Mouse (Mus musculus): ENCODE data around the gene Olfr781.
"Not testable (repeated sequence)": the region's sequence is repeated elsewhere in the genome, so short reads cannot be mapped to it uniquely, and the experiment has no call there.

Olfr781 gene

DNA sequence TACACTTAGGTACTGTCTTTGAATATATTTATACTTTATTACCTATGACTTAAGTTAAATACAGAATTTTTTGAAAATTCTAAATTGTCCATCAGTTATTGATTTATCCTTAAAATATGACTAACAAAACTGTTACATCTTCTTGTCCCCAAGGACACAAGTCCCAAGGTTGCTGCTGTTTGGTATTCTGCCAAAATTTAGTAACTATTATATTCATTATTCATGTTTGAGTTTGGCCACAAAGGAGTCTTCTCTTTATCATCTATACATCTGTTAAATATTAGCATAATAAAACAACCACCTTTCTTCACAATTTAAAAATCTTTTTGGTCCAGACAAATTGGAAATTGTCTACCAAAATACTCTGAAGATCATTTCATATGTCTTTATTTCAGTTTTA lies at the start of gene Olfr781:
Gene Olfr781, plus strand, starts transcription at position 301 of the 400 bp plus-strand sequence.
- no peak for DNase-seq (ENCODE audit: low read depth, low spot score)

DNA sequence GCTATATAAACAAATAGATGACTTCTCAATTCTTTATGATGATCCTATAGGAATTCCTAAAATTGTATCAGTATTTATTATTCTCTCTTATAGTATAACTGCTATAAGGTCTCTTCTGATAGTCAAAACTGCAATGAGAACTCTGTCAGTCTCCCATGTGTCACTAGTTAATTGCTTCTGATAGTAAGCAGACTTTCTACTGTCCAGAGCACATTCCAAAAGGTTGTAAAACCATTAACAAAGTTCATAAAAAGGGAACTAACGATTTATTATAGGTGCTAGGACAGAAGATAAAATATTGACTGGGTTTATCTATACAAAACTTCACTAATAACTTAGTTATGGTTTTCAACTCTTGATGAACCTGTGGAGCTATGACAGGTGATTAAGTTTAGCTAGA lies 15.7 kb upstream of the Olfr781 start:
- DNase-seq (ENCODE audit: low read depth, low spot score), result not testable (repeated sequence)

DNA sequence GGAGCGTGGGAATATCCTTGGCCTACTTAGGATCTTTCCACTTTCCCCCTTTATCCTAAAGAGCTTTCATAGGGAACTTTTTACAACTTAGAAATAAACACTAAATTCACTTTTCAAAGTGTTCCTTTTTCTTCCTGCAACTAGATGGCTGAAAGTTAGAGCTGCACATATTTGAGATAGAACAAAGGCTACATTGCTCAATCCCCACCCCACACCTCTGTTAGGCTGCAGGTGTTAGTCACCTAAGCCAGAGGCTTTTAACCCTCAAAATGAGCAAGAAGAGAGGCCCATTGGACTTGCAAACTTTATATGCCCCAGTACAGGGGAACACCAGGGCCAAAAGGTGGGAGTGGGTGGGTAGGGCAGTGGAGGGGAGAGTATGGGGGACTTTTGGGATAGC lies 15.1 kb upstream of the Olfr781 start:
- not testable (repeated sequence) for DNase-seq (ENCODE audit: low read depth, low spot score)

DNA sequence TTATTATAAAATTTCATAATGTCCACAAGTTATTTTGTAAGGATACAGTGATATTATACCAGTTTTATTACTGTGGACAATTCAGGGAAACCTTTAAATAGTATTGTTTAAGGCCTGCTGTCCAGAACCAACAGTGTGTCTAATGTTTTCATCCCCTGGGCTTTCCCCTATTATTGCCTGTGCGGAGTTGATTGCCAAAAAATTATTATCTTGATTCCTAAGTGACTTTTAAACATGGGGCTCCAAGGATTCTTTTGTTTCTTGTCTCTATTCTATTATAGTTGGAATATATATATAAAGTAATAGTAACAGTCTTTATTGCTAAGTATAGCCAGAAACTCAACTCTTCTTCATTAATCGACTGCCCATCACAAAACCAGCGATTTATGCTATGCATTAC lies 10.8 kb upstream of the Olfr781 start, which contains the start of gene Olfr780:
Gene Olfr780, plus strand, starts transcription at position 301 of the 400 bp plus-strand sequence.
- no peak for DNase-seq (ENCODE audit: low read depth, low spot score)

DNA sequence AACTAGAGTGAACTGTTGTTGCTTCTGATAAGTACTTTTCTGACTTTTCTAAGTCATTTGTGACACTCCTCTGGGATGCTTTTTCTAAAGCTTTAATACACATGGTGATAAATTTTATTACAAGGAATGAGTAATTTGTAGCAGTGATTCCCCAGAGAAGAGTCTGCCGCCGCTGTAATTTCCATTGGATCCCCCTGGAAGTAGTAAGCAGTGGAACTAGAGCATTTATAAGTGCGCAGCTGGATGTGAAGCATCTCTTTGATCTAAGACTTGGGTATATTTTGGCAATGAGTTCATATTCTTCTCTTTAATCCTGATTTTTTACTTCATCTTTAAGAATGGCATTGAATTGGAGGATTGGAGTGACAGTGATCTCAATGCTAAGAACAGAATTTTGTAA lies 19.9 kb downstream of the Olfr781 start, which contains the start of gene Olfr782:
Gene Olfr782, plus strand, starts transcription at position 301 of the 400 bp plus-strand sequence.
- no peak for DNase-seq (ENCODE audit: low read depth, low spot score)

DNA sequence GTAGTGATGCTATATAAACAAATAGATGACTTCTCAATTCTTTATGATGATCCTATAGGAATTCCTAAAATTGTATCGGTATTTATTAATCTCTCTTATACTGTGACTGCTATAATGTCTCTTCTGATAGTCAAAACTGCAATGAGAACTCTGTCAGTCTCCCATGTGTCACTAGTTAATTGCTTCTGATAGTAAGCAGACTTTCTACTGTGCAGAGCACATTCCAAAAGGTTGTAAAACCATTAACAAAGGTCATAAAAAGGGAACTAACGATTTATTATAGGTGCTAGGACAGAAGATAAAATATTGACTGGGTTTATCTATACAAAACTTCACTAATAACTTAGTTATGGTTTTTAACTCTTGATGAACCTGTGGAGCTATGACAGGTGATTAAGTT lies 23.8 kb downstream of the Olfr781 start:
- DNase-seq (ENCODE audit: low read depth, low spot score), result not testable (repeated sequence)

DNA sequence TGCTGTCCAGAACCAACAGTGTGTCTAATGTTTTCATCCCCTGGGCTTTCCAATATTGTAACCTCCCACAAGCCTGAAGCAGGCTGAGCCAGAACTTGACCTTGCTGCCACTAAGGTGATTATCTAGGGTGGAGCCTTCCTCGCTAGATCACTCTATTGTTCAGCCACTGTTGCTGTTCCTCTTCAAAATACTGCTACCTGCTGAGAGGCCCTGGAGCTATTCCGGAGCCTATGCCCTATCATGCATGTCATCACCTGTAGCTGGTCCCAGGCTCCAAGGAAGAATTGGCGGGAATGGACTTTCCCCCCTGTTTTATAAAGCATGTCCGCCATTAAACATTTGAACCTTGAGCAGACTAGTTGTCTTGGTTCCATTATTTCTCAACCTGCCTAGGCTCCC lies 27.8 kb downstream of the Olfr781 start:
- not testable (repeated sequence) for DNase-seq (ENCODE audit: low read depth, low spot score)

DNA sequence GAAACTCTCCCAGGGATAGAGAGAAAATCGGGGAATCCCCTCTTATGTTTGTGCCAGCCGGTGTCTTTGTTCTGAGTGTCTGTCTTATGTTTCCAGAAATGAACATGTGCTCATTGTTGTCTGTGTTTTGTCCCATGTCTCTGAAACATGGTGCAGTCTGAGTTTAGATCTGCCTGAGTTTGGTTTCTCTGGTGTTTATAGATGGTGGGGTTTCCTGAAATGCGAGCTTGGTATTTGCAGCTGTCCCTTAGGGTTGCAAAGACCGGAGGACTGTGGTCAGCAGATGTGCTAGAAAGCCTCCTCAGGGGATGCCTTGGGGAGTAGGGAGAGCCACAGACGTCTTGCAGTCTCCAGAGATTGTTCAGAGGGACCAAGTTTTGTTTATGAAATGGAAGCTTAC lies 28.7 kb downstream of the Olfr781 start:
- no peak for DNase-seq (ENCODE audit: low read depth, low spot score)

DNA sequence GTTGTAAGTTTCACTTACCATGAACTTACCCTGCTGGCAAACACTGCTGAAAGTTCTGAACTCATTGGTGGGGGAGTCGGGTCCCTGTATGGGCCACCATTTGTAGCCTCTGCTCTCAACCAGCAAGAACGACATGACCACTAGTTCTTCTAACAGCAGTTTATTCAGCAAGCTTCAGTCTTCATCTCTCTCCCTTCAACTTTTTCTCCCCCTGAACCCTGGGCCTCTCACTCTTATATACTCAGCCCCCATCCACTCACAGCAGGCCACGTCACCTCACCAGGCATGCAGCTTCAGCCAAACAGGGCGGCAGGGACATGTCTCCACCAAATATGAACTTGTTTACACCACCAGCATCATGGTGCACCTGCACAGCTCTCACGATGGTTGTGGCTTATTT lies 45.4 kb downstream of the Olfr781 start:
- DNase-seq (ENCODE audit: low read depth, low spot score), result not testable (repeated sequence)

Data from retina, postnatal 7 days (tissue).